Mouse (Mus musculus) hindbrain, embryonic 11.5 days (tissue): ENCODE data around the gene Rnf24. TPM values are rescaled to one million over a fixed set of nuclear protein-coding genes. Genes with fewer than 3 reads are reported as not detected.

Experiments
- ATAC-seq: fragments of 200-750 bp; cut with Nextera tagmentation; 2 replicates; pipeline ENCODE4 v1.8.0; 2017; ENCODE audit warnings: mild to moderate bottlenecking, moderate TSS enrichment, moderate library complexity; ENCODE audit not compliant: low FRiP score
- DNase-seq: peaks from one replicate; pipeline ENCODE4 v3.0.0-alpha.2; 2015; ENCODE audit warnings: low spot score
- H3K27ac ChIP-seq: fragments of 300-500 bp; sonication (generic); 2 replicates; pipeline ENCODE4 v1.5.1; 2014; ENCODE audit warnings: mild to moderate bottlenecking, low read depth, low read length
- H3K27me3 ChIP-seq: fragments of 300-500 bp; sonication (generic); 2 replicates; pipeline ENCODE4 v1.6.1; 2014; ENCODE audit warnings: mild to moderate bottlenecking, low read length, moderate library complexity, mixed read lengths; ENCODE audit not compliant: control insufficient read depth, insufficient read depth
- H3K36me3 ChIP-seq: fragments of 300-500 bp; sonication (generic); 2 replicates; pipeline ENCODE4 v1.6.1; 2014; ENCODE audit warnings: mild to moderate bottlenecking, low read length, moderate library complexity, mixed read lengths; ENCODE audit not compliant: control insufficient read depth, insufficient read depth
- H3K4me1 ChIP-seq: fragments of 300-500 bp; sonication (generic); replicated peaks from 2 replicates; pipeline ENCODE4 v1.6.1; 2014; ENCODE audit warnings: low read length, mixed read lengths; ENCODE audit not compliant: control insufficient read depth, insufficient read depth
- H3K4me2 ChIP-seq: fragments of 300-500 bp; sonication (generic); replicated peaks from 2 replicates; pipeline ENCODE4 v1.6.1; 2014; ENCODE audit warnings: mild to moderate bottlenecking, low read depth, low read length
- H3K4me3 ChIP-seq: fragments of 300-500 bp; sonication (generic); 2 replicates; pipeline ENCODE4 v1.5.1; 2014; ENCODE audit warnings: low read depth, low read length
- H3K9ac ChIP-seq: fragments of 300-500 bp; sonication (generic); 2 replicates; pipeline ENCODE4 v1.6.1; 2014; ENCODE audit warnings: low read depth, low read length
- H3K9me3 ChIP-seq: fragments of 300-500 bp; sonication (generic); 2 replicates; pipeline ENCODE4 v1.6.1; 2016; ENCODE audit warnings: low read length; ENCODE audit not compliant: control insufficient read depth
- WGBS: fragments of 180-500 bp; shearing (Covaris S2); extraction: QIAGEN DNeasy Blood & Tissue Kit; methylation state at CpG from one replicate; pipeline ENCODE4 v1.1.7; 2014; 5-methylcytosine and 5-hydroxymethylcytosine counted together
- polyA plus RNA-seq: library from polyadenylated mRNA; unstranded; fragments of >200 nt; fragmentation: Nextera tagmentation; extraction: Ambion mirVana; gene quantifications from 2 replicates; pipeline ENCODE4 v1.2.1, GENCODE M21; 2014

Rnf24 gene
- 12.0 and 13.6 TPM in 2 replicates for polyA plus RNA-seq

GRCm38 (mm10) chr2:131352747-131353563 is at the start of gene Rnf24:
Gene Rnf24, minus strand, starts transcription at chr2:131352892.
- Histone ChIP-seq H3K4me2 (peak within 1 kb of the TSS; percentile 63), H3K27me3 (no peaks in the 10 kb centered on the region), H3K9ac (peak within 1 kb of the TSS; percentile 96), H3K9me3 (no peaks in the 10 kb centered on the region), H3K4me3 (peak within 1 kb of the TSS; percentile 95), H3K4me1 (no peaks in the 10 kb centered on the region), H3K27ac (peak within 1 kb of the TSS; percentile 97), H3K36me3 (no peaks in the 10 kb centered on the region)
- ATAC-seq = peak; percentile 96
- peak; percentile 99 for DNase-seq
- under 1% methylated on average over 48 of the region's 54 CpGs for WGBS

GRCm38 (mm10) chr2:131401794-131402495 is 49.3 kb upstream of the Rnf24 start:
- H3K4me1 ChIP-seq = no peaks in the 10 kb centered on the region
- no peaks in the 10 kb centered on the region for H3K27me3 ChIP-seq
- no peak overlapping the region for H3K9ac ChIP-seq
- WGBS = 70% methylated on average over 8 of the region's 8 CpGs
- no peak overlapping the region for H3K27ac ChIP-seq
- no peak for ATAC-seq
- peak; percentile 36 for DNase-seq
- H3K36me3 ChIP-seq = no peaks in the 10 kb centered on the region
- H3K4me3 ChIP-seq = no peak overlapping the region
- H3K9me3 ChIP-seq = no peaks in the 10 kb centered on the region
- H3K4me2 ChIP-seq = no peak overlapping the region

GRCm38 (mm10) chr2:131400846-131401245 is 48.2 kb upstream of the Rnf24 start:
- Histone ChIP-seq H3K9ac (no peak overlapping the region), H3K4me1 (no peaks in the 10 kb centered on the region), H3K4me2 (no peak overlapping the region), H3K27ac (no peak overlapping the region), H3K36me3 (no peaks in the 10 kb centered on the region), H3K27me3 (no peaks in the 10 kb centered on the region), H3K9me3 (no peaks in the 10 kb centered on the region), H3K4me3 (no peak overlapping the region)
- 86% methylated on average over 2 of the region's 2 CpGs for WGBS
- ATAC-seq (no peak), DNase-seq (no peak)

DNA sequence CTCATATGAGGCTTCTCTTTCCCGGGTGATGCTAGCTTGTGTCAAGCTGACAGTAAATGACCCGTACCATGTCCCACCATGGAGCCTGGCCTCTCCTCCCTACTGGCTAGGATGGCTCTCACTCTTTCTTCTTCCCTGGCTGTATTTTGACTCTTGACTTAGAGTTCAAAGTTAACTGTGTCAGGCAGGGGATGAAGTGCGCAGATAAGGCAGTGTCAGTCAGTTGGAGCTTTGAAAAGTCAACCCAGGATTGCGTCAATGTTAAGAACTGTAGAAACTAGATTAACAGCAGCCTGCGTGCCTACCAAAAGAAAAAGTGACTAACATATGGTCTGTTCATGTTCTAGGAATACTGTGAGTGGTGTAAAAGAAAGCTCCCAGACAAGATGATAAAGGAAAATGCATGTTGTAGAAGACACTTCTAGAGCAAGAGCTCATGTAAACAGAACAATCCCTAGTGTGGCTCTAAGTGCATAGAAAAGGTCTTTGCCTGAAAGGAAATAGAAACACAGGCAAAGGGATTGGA is 44.7 kb upstream of the Rnf24 start:
- 93% methylated on average over 5 of the region's 5 CpGs for WGBS
- Histone ChIP-seq H3K4me2 (no peak overlapping the region), H3K27me3 (no peaks in the 10 kb centered on the region), H3K9me3 (no peaks in the 10 kb centered on the region), H3K4me1 (no peaks in the 10 kb centered on the region), H3K36me3 (no peaks in the 10 kb centered on the region), H3K27ac (no peak overlapping the region), H3K9ac (no peak overlapping the region), H3K4me3 (no peak overlapping the region)
- no peak for ATAC-seq
- DNase-seq = no peak

- H3K36me3 ChIP-seq = no peaks in the 10 kb centered on the region
- H3K4me1 ChIP-seq = no peaks in the 10 kb centered on the region
- no peak for DNase-seq
- 87% methylated on average over 10 of the region's 10 CpGs for WGBS
- H3K27ac ChIP-seq = no peak overlapping the region
- ATAC-seq = no peak
- H3K4me2 ChIP-seq = no peak overlapping the region
- H3K4me3 ChIP-seq = no peak overlapping the region
- no peaks in the 10 kb centered on the region for H3K27me3 ChIP-seq
- no peaks in the 10 kb centered on the region for H3K9me3 ChIP-seq
- no peak overlapping the region for H3K9ac ChIP-seq
These were observed 33.8 kb upstream of the Rnf24 start for GRCm38 (mm10) chr2:131386350-131386962.

GRCm38 (mm10) chr2:131385176-131385575 is 32.5 kb upstream of the Rnf24 start:
- Histone ChIP-seq H3K4me2 (no peak overlapping the region), H3K36me3 (no peaks in the 10 kb centered on the region), H3K4me3 (no peak overlapping the region), H3K9me3 (no peaks in the 10 kb centered on the region), H3K27me3 (no peaks in the 10 kb centered on the region), H3K27ac (no peak overlapping the region), H3K9ac (no peak overlapping the region), H3K4me1 (no peaks in the 10 kb centered on the region)
- 85% methylated on average over 4 of the region's 4 CpGs for WGBS
- no peak for DNase-seq
- no peak for ATAC-seq

DNA sequence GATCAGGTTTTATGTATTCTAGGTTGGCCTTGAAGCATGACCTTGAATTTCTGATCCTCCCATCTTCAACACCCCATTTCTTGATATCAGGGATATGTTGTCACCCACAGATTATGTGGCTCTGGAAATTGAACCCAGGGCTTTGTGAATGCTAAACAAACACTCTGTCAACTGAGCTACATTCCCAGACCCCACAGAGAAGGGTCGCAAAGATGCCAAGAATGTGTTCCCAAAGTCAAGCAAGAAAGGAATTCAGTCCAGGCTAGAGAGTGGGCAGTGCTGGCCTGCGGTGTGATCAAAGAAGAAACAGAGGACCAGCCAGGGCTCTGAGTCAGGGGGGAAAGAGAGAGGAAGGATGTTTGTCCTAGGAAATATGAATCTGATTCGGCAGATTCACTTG is 26.8 kb upstream of the Rnf24 start:
- no peaks in the 10 kb centered on the region for H3K4me1 ChIP-seq
- no peak overlapping the region for H3K4me3 ChIP-seq
- no peaks in the 10 kb centered on the region for H3K9me3 ChIP-seq
- no peak overlapping the region for H3K27ac ChIP-seq
- no peaks in the 10 kb centered on the region for H3K36me3 ChIP-seq
- H3K4me2 ChIP-seq = no peak overlapping the region
- ATAC-seq = no peak
- no peak for DNase-seq
- no peak overlapping the region for H3K9ac ChIP-seq
- WGBS = 81% methylated on average over 3 of the region's 3 CpGs
- H3K27me3 ChIP-seq = no peaks in the 10 kb centered on the region

- DNase-seq = no peak
- H3K4me3 ChIP-seq = no peak overlapping the region
- H3K9me3 ChIP-seq = no peaks in the 10 kb centered on the region
- no peaks in the 10 kb centered on the region for H3K4me1 ChIP-seq
- no peak for ATAC-seq
- no peaks in the 10 kb centered on the region for H3K27me3 ChIP-seq
- no peak overlapping the region for H3K4me2 ChIP-seq
- 92% methylated on average over 5 of the region's 5 CpGs for WGBS
- no peaks in the 10 kb centered on the region for H3K36me3 ChIP-seq
- no peak overlapping the region for H3K27ac ChIP-seq
- no peak overlapping the region for H3K9ac ChIP-seq
These were observed 26.2 kb upstream of the Rnf24 start for GRCm38 (mm10) chr2:131378872-131379271.
